Mouse (Mus musculus) adrenal gland, postnatal 36 days (tissue): ENCODE measurements at regions not wholly inside any gene's neighbourhood (a gene's known extent, or its start where the extent isn't known, plus 50 kb on each side); places are given as distances from the start of the nearest gene placed in this dataset.
"Not testable (repeated sequence)": the region's sequence is repeated elsewhere in the genome, so short reads cannot be mapped to it uniquely, and the experiment has no call there.

Experiments
- DNase-seq, 2 experiments: peaks; one replicate each; pipeline ENCODE4 v3.0.0; 2021; ENCODE audit warnings: mixed read lengths in 1 of 2

DNA sequence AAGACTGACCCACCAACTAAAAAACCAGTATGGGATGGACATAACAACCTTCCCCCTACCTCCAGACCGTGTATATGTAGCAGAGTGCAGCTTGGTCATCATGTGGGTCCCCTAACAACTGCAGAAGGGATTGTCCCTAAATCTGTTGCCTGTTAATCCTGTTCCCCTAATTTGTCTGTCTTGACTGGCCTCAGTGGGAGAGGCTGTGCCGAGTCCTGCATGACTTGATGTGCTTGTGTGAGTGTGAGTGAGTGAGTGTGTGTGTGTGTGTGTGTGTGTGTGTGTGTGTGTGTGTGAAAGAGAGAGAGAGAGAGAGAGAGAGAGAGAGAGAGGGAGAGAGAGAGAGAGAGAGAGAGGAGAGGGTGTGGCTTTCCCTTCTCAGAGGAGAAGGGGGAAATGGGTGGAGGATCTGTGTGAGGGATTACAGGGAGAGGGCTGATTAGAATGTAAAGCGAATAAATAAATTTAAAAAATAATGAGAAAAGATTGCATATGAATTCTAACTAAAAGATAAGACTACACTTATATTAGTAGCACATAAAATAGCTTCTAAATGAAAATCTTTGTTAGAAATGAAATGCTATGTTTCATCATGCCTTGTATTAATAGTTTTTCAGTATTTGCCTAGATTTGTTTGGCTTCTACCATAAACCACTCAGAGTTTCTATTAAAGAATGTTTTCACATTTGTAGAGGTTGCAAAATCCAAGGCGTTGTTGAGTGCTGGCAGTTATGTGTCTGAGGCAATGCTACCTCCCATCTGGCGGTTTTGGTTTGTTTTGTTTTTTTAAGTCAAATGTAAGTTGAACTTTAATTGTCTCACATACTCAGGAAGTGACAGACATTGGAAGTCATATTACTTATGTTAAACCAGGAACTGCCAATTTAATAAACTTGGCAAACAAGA is 740.9 kb downstream of the Abca13 start:
- no peak for DNase-seq

DNA sequence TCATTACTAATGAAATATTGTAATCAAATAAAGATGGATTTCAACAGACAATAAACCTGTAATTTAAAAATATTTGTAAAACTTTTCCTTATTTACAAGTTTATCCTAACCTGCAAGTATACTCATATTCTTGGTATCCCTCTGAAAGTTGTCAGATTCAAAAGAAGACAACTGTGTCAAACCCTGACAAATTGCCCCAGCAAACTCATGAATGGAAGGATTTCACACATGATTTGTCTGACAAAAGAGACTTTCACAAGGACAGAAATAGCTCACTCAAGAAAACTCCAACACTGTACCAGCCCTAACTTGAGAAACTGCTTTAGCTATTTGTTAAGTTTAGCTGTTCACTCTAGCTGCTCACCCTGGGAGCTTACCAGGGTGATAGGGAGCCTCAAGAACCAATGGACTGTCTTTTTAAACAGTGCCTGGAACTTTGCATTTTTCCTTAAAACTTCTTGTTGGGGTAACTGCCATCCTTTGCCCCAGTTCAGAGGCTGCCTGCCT is 771.0 kb downstream of the Abca13 start:
- DNase-seq: no peak

DNA sequence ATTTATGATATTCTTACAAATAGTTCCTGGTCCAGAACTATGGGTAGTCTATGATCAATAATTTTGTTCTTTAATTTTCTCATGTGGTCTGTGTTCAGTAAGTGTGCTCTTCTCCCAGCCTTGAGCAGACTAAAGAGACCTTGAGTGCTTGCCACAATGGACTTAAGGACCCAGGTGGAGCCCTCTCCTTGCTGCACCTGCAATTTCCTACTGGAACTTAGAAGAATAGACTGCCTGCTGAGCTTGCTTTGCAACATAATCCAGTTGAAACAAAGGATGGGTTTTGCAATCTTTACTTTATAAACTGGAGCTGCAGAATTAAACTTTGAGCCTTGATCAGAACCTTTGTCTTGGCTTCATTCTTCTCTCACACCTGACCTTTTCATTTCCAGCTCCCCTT is 791.2 kb downstream of the Abca13 start:
- DNase-seq: no peak

DNA sequence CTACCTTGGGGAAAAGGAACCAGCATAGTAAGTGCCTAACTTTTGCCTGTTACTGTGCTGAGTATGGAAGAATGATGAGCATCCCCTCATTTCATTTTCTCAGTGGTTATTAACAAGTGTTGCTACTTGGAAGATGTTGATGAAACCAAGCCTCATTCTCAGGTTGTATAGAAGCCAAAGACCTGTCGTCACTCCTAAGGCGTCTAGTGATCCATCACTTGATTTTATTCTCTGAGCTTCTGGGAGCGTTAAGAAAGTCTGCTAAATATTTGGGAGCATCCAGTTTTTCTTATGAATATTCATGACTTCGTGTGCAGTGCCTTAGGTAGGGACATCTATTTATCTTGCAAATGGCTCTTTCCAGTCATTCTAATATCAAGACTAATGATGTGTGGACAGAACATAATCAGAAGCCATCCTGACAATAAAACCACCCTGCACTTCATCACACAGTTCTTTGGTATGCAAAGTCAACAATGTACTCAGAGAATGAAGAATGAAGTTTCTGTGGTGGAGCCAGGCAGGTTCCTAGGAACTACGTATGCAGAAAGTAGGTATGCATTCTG is 802.9 kb downstream of the Abca13 start:
- DNase-seq: no peak

DNA sequence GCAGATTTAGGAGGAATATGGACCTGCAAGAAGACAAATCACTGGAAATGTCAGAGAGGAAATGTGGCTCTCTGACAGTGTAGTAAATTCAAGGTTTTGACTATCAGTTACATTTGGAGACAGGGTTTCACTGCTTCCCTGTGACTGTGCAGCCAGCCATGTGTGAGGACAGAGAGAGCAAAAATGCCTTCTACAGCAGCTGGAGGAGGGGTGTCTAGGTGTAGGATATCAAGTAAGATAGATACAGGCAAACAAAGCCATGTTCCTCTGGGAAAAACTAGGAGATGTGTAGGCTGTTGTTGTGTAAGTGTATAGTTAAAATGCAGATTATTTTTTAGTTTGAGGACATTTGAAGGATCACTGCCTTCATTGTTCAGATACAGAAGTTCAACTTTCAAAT is 803.6 kb downstream of the Abca13 start:
- no peak for DNase-seq

DNA sequence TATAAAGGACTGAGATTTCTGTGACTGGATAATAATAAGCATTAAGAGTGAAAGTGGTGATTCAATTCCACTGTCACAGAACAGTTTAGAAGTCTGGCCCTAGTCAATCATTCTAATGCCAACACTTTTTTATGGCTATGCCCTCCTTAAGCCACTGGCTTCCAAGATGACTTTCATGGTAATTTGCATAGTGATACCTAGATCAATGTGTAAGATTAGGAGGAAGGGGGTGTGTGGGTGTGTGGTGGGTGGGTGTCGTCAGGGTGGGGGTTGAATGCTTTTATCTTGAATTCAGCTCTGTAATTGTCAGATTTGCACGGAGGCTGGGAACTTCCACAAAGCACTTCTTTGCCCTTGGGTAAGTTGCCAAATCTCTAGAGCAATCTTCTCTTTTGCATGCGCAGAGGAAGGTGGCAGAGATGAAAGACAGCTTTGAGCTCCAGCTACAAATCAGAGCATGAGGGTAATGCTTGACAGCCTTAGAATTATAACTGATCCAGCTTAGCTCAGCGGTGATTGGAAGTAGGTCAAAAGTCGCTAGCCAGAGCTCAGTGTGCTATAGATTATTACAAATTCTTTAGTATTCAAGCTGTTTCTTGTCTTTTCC is 805.9 kb downstream of the Abca13 start:
- peak; percentile 19 to 21 for DNase-seq

DNA sequence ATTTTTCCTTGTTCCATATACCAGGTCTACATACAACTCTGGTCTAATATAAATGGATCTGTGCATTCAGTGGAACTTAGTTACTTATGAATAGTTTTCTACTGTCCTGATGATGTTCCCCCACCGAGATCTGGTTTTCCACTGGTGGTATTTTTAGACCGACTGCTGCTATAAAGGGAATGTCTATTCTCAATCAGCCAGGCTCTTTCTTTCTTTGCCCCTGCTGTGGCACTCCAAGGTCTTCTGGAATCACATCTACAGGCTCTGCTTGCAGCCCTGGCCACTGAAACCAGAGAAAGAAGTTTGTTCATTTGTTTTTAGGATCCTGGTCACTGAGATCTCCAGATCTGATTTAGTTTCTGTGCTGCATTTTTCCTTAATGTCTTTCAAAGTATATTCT is 810.4 kb downstream of the Abca13 start:
- no peak for DNase-seq

DNA sequence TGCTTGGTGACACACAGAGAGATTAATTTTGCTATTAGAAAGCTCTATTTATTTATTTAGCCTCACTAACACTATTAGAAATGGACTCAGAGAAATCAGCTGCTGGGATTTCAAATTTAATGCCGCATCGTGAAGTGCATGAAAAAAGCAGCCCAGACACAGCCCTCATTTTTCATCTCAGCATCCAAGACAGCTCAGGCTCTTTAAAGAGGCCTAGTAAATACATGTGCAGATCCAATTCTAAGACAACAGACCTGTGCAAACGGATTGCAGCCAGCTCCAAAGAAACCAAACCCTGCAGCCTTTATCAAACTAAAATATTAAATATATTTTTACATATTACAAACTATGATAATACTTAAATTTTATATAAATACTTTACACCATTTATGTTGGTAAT is 815.1 kb downstream of the Abca13 start:
- DNase-seq: no peak

DNA sequence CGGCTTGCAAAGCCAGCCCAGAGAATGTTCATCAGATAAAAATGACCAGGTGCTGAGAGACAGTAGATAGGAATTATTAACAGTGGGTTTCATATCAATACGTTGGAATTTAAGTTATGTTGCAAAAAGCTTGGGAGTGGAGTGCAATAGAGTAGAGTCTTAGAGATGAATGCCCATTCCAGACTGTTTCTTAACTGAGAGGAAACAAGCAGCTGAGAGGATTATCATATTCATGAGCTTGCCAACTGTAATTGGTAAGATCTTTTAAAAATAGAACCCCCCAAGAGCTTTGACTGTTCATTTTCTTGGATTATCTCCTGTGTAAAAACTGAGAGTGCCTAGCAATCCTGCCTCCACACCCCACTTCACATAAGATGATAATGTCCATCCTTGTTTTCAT is 854.9 kb downstream of the Abca13 start:
- DNase-seq: no peak

DNA sequence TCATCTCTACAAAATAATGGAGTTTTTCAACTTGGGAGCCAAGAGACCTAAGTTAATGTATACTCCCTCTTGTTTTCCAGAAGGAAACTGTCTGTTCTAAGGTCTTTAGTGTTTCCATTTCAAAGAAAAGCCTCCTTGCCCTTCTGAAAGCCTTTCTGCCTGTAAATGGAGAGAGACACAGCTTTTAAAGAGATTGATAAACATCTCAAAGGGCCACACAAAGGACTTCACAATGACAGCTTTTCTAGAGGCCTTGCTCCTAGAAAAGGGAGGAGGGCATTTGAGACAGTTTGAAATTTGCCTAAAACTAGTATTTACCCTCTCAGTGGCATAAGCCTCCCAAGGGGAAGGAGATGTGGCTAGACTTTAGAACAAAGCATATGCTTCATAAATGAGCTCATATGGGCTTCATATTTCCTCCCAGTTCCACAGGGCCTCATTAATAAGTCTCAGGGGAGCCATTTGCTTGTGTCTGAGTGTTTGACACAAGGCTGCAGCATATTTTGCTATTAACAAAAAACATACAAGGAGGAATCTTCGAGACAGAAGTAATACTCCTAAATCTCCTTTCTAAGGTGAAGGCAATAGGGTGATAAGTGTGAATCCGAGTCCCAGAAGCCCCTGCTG is 860.0 kb downstream of the Abca13 start:
- DNase-seq: no peak

DNA sequence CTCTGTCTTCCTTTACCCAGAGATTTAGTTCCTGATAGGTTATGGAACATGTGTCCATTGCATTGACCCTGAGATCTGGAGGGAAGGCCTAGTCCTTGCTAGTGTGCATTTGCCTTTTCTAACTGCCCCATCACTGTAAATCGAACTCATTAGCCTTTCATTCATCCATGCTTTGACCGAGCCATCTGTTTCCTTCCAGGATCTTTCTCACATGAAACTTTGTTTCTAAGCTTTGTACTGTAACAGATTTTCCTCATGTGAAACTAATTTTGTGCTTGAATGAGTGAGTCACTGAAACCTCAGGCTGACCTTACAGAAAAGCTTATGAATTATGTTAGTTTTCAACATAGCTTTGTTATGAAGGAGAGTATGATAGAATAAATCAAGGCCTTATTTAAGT is 880.1 kb downstream of the Abca13 start:
- DNase-seq: no peak

DNA sequence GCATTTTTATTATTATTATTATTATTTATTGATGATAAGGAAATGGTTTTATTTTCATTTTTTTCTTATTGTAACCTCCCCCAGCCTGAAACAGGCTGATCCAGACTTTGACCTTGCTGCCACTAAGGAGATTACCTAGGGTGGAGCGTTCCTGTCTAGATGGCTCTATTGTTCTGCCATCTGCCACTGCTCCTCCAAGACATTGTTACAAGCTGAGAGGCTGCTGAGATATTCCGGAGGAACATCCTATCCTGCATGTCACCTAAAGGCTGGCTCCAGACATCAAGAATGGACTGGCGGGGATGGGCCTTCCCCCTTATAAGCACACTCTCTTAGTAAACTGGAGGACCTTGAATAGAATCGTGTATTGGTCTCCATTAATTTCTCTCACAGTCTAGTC is 896.2 kb downstream of the Abca13 start:
- DNase-seq: no peak

DNA sequence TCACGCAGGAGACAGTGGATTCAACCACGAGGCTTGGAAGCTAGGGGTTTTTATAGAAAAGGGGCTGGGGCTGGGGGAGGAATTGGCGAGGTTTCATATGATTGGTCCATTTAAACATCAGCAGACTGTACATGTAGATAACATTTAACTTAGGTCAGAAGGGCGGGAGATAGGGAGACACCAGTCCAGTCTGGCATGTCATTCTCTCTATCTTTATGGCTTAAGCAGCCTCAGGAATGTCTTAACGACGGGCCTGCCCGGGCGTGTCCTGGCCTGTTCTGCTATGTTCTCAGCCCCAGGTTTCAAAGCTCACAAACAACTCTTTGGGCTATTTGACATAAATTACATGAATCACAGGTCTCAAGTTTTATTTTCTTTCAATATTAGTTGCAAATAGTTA is 910.6 kb downstream of the Abca13 start:
- DNase-seq: not testable (repeated sequence)

DNA sequence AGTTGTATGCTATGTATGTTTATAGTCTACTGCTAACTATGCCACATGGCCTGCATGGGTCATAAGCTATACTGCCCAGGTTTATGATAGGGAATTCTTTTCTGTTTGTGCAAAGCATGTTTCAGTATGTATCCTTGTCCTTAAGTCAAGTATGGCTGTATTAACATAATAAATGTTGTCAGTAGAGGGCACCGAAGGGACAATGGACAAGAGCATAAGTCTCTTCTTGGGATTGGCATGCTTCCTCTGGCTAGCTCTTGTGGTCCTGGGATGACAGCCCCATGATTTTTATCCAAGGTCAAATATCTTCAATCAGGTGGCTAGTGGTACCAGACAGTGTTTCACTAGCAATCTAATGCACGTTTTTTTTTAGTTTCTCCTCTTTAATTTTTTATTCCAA is 913.3 kb downstream of the Abca13 start:
- no peak for DNase-seq

DNA sequence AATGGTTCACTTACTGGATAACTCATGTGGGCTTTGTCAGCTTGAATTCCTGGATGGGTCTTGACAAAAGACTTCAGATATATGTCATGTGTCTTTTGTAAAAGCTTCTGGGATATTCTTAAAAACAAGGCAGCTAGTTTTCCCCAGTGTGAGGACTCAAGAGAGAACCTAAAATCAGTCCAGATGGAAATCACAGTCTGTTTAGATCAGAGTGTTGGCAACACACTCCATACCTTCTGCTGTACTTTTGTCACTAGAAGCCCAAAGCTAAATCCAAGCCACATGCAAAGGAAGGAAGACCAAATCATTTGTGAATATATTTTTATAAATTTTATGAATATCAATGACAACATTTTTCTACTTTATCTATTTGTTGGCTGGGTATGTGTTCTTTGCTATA is 950.4 kb downstream of the Abca13 start:
- DNase-seq: no peak

DNA sequence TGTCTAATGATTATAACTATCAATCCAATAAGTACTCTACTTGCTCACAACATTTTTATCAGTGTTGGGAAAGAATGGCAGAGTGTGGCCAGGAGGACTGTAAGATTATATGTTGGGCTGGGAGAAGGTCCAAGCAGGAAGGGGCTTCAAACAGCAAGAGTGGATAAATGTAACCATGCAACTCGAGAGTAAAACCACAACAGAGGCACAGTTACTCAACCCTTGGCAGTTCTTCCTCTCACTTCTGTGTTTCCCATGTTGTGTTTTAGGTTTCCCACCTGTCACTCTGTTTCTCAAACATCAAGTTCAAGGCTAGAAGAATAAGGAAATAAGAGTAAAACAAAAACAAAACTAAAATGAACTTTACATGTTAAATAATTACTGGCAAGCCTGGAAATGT is 957.4 kb downstream of the Abca13 start:
- DNase-seq: no peak

DNA sequence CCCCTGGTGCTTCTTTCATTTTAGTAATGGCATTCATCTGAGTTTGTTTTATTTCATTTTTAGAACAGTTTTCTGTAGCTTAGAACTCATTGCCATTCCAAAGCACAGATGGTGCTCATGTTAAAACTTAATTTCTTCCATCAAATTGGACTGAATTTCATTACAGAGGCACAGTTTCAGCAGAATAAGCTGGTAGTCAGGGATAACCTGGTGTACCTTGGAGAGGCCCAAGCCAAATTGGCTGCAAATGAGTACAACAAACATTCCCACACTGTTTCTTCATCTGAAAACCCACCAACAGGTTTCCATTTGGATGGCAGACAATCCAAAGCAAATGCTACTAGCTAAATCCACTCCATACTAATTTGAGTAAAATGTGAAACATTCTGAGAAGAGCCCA is 960.2 kb upstream of the Vwc2 start:
- no peak for DNase-seq

DNA sequence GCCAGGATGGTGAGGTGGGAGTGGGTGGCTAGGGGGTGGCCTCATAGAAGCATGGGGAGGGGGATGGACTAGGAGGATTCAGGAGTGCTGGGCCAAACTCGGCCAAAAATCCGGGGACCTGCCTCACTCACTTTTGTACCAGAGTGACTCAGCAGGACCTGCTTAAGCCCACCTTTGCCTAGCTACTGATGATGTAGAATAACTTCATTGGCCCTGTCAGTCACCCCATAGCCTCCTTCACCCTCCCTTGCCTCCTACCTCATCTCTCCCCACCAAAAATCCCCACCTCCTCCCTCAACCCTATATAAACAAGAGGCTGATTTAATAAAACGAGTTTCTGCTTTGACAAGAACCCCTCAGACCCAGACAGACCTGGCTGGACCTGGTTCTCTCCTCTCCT is 920.3 kb upstream of the Vwc2 start:
- DNase-seq: no peak

DNA sequence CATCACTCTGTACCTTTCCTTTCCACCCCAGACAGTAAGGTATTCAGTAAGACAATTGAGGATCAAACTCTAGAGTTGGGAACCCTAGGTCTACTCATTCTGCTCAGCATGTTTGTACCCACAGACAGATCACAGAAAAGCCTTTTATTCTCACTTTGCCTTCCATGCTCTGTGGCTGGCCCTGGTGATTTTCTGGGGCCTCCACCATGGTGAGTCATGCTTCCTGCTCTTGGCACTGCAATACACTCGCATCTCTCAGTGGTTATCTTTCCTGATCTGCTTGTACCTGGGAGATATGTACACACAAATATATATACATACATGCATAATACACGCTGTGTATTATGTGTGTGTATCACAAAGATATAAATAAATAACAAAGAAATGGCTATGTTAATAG is 919.2 kb upstream of the Vwc2 start:
- DNase-seq: no peak

DNA sequence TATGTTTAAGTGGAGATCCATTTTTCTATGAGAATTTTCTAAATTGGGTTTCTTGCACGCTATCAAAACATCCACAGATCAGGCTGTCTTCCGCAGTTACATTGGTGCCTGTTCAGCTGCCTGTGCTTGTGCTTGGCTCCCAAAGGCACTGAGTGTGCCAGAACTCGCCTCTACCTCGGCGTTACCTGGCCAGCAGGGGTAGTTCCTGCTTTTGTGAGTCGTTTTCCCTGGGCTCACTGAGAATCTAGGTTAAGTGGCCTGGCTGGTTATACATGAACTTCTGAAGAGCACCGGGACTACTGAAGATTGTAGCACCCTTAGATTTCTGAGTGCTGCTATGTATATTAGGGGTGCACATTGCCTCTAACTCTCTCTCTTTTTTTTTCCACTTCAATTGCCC is 913.0 kb upstream of the Vwc2 start:
- DNase-seq: peak in 1 of 2 experiments; percentile 6

DNA sequence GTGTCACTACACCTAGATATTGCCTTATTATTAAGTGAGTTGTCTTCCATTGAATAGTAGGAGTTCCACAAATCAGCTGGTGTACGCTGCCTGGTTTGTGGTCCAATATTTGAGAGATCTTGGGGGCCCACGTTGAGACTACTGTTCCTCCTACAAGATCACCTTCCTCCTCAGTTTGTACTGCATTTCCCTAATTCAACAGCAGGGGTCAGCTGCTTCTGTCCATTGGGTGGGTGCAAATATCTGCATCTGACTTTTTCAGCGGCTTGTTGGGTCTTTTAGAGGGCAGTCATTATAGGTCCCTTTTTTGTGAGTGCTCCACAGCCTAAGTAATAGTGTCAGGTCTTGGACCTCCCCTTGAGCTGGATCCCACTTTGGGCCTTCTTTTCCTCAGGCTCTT is 908.8 kb upstream of the Vwc2 start:
- DNase-seq: no peak
